Mouse (Mus musculus) activated CD4-positive, CD25-positive, alpha-beta regulatory T cell, adult 4 months (primary cell): ENCODE results near the gene Wnt7b. TPM values are rescaled to one million over a fixed set of nuclear protein-coding genes. Genes with fewer than 3 reads are reported as not detected.

Source experiments
- ATAC-seq: one replicate; pipeline ENCODE4 v1.8.0; 2017
- polyA plus RNA-seq, 2 experiments: library from polyadenylated mRNA; unstranded; fragments of 100-300 nt; shearing (Covaris generic); gene quantifications; one replicate each; pipeline ENCODE4 v1.2.1; 2017

Wnt7b gene
- polyA plus RNA-seq, 2 experiments from 2014 or later, result not detected

DNA sequence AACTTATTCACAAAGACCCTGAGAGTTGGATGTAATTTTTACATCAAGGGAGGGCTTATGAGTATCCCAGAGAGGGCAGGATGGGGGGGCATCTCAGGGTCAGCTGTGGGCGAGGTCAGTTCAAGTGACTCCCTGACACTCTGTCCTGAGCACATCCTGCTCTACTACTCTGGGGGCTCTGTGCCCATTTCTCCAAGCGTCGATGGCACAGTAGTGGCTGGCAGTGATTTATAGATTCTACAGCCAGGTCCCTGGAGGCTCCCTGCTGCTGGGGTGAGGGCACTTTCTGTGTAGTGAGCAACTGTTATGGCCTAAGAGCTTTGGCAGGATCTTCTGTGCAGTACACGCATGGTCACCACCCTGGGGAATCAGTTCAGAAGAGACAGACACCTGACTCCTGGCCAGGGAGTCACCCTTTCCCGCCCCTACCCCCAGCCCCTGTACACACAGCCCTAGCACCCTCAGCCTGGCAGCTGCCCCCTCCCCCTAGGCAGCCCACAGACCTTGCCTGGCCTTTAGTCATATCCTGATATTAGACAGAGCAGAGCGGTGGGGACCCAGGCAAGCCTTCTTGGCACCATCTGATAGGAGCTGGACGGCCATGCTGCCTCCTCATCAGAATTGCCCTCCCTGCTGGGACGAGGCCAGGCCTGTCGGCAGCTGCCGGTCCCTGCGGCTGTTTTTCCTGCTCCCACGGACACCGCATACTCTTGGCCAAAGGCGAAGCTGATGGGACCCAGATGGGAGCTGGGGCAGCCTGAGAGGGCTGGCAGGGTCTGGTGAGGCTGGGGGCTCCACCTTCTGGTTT, 77.0 kb downstream of the Wnt7b start:
- no peak for ATAC-seq

DNA sequence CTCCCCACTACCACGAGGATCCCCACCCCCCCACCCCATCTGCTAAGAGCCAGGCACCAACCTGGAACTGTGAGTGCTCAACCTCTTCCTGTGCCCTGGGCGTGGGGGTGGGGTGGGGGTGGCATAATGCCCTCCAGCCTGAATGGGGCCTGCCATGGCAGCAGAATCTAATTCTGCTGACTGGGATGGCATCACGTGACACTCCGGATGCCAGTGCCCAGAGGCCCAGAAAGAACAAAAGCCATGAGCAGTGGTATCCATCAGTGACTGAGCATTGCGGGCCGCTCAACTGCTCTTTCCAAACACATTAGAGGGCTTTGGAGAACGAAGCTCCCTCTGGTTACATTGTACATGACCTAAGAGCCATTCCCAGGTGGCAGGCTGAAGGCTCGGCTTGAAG, 79.1 kb downstream of the Wnt7b start, which contains the start of gene 7530416G11Rik:
Gene 7530416G11Rik (minus strand): TSS at position 101 of the 400 bp plus-strand sequence.
- no peak for ATAC-seq

DNA sequence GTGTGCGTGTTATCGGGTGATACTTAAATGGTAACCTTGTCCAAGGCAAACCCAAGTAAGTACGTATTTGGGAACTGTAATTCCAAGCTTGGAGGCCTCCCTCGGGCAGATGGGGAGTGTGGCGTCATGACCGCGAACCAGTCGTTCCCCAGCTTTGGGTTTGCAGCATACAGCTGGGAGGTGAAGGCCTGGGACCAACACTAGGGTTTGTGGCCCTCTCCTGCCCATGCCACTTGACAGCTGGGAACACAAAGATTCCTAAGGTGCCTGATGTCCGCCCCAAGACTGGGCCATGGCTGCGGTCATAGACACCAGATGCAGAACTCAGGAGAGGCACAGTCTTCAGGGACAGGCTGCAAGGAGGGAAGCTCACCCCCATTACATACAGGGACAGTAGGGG, 82.0 kb downstream of the Wnt7b start:
- ATAC-seq, result no peak

DNA sequence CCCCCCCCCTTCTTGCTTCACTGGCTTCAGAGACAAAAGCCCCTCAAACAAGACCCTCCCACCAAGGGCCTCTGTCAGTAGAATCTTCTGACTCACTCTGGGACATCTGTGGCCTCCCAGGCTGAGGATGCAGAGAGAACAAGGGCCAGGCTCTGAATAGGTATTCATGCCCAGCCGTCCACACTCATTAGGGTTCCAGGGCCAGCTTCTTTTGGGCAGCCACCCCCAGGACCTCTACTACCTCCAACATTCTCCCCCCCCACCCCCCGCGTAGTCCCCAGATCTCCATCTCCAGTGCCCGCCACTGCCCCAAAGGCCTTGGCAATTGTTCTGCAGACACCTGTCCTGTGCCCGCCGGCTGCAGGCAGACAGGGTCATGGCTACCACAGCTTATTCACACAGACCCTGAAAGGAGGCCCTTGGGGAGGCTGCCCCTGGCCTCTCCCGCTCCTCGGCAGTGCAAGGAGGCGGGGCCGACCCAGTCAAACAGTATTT, 84.2 kb downstream of the Wnt7b start:
- no peak for ATAC-seq

DNA sequence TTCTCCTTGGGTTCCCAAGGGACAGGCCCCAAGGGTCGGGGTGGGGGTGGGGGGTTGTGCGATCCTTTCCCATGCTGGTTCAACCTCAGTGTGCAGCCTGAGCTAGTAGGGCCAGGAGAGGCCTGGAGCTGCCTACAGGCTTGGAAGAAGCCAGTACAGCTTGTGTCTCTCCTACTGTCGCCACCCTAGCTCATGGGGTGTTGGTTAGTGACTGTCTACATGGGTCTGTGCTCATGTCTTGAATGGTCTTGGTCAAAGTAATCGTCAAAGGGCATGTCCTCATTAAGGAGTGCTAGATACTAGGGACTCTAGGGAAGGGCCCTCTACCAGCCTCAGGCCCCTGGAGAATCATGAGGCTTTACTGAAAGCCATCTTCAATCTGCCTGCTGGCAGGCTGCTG, 84.7 kb downstream of the Wnt7b start:
- no peak for ATAC-seq

DNA sequence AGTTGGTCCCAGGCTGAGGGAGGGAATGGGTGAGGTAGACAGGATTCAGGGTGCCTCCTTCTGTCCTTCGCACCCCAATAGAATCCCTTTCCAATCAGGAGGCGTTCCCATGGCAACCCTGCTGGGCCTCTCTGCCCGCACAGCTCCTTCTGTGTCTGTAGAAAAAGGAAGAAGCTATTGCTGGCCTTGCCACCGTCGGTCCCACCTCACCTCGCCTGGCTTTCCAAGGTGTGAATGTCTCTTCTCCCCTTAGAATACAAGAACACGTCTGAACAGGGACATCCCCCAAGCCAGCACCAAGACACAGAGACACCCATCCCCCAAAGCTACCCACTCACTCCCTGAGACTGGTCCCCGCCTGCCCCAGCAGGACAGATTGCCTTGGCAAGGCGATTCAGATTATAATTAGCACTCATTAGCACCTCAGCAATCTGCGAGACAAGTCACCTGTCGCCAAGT, 88.1 kb downstream of the Wnt7b start:
- no peak for ATAC-seq

DNA sequence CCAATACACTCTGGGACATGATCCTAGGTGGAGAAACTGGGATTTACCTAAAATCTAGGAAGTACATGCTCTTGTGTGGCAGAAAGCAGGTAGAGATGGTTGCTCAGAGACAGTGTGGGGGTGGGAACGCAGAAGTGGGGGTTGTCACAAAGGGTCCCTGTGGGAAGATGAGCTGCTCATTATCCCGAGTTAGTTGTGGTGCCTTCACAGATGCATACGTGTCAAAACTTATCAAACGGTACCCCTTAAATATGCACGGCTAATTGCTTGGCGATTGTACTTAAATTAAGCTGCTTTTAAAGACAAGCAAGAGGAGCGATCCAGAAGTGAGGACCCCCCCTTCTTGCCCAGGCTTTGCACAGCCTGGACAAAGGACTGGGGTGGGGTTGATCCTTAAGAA, 92.5 kb downstream of the Wnt7b start:
- ATAC-seq, result no peak

DNA sequence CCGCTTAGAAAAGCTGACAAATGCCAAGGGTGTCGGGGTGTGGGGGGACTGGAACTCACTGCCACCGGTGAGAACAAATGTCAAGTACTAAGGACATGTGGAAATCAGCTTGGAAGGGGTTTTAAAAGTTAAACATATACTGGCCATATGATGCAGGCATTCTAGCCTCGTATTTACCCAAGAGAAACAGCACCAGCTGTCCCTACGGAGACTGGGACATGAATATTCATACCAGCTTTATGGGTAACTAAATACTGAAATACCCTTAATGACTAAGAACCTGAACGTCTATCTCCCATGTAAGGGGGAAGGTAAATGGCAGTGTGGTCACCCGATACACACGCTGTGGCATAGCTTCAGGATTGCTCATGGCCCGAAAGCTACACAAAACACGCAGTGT, 93.4 kb downstream of the Wnt7b start:
- no peak for ATAC-seq

Other genes with a start within 250 kb of the Wnt7b start
- gene Atxn10, start 246.2 kb downstream of the Wnt7b start, polyA plus RNA-seq, result 100 to 1,000 TPM; 119 to 138 TPM
- gene 7530416G11Rik, start 79.2 kb downstream of the Wnt7b start, polyA plus RNA-seq, result not detected
- gene Ppara, start 152.5 kb upstream of the Wnt7b start, polyA plus RNA-seq, result under 1 TPM in 1 of 2 experiments, not detected in 1; 0.09 TPM
- gene Cdpf1, start 229.2 kb upstream of the Wnt7b start, polyA plus RNA-seq, result 10 to 100 TPM; 37.8 to 46.6 TPM
- not detected for gene Pkdrej, start 239.3 kb upstream of the Wnt7b start, polyA plus RNA-seq
- gene Ttc38, start 249.8 kb upstream of the Wnt7b start, polyA plus RNA-seq, result 10 to 100 TPM; 11.3 to 13.0 TPM